Mouse (Mus musculus): ENCODE results near the gene Styxl1. TPM values are rescaled to one million over a fixed set of nuclear protein-coding genes. Genes with fewer than 3 reads are reported as not detected.

Gene Styxl1
- 0.07 TPM for polyA plus RNA-seq (2012; fragmentation: generic; extraction: Trizol)

GRCm38 (mm10) chr5:135777796-135778470 is at the start of gene Styxl1:
Gene Styxl1 (minus strand): TSS chr5:135778385.
- TF ChIP-seq CEBPB (IDR thresholded peaks at IDR 0.05; ENCODE audit: insufficient read depth, poor library complexity, severe bottlenecking) (no peak), POLR2A (IDR thresholded peaks at IDR 0.05; ENCODE audit: insufficient read length, low read depth) (no peak), USF1 (IDR thresholded peaks at IDR 0.05; ENCODE audit: low read depth) (no peak), TCF3 (IDR thresholded peaks at IDR 0.05; ENCODE audit: insufficient read length, low read depth) (no peak), MYOD1 (IDR thresholded peaks at IDR 0.05; ENCODE audit: control insufficient read depth in 1 of 3, insufficient read length in 2 of 3, low read depth in 2 of 3) (no peak), MYOG (IDR thresholded peaks at IDR 0.05; ENCODE audit: control insufficient read depth in 1 of 3, insufficient read depth in 1 of 3, insufficient read length in 2 of 3, low read depth in 2 of 3) (no peak), POLR2AphosphoS2 (IDR thresholded peaks at IDR 0.05; ENCODE audit: insufficient read length, low read depth) (no peak), SRF (IDR thresholded peaks at IDR 0.05; ENCODE audit: control insufficient read depth, insufficient read length, low read depth) (no peak), REST (IDR thresholded peaks at IDR 0.05; ENCODE audit: insufficient read depth, insufficient read length) (no peak), TCF12 (IDR thresholded peaks at IDR 0.05; ENCODE audit: insufficient read depth, poor library complexity, severe bottlenecking) (no peak), MAX (IDR thresholded peaks at IDR 0.05; ENCODE audit: low read depth) (no peak), E2F4 (IDR thresholded peaks at IDR 0.05; ENCODE audit: insufficient read depth) (no peak)
- Histone ChIP-seq H3K79me2 (ENCODE audit: control insufficient read depth, insufficient read depth) (peaks cover 37% of the 10 kb centered on the region), H3K4me2 (ENCODE audit: low read depth) (peak within 1 kb of the TSS; percentile 92), H3ac (ENCODE audit: control insufficient read depth, insufficient read length) (peak within 1 kb of the TSS; percentile 67), H3K27me3 (ENCODE audit: control insufficient read depth, insufficient read depth, insufficient read length) (no peaks in the 10 kb centered on the region), H3K4me3 (peak within 1 kb of the TSS; percentile 99), H3K36me3 (ENCODE audit: control insufficient read depth, insufficient read depth) (peaks cover 11% of the 10 kb centered on the region)

DNA sequence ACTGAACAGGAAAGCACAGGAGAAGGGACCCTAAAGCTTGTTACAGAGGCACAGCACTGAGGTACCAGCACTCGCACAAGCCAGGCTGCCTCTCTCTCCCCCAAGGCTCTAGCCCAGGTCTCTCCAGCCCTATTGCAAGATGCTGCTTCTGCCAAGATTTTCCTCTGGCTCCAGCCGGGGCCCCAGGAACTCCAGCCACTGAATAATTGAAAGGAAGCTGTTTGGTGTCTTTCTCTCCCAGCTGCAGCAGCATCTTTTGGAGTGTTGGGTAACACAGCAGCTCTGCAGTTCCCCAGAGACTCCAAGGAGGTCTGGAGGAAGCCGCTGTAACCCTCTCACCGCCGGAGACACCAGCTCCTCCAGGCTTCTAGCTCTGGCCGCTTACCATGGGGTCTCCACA is 48.0 kb upstream of the Styxl1 start:
- Histone ChIP-seq H3K4me2 (ENCODE audit: low read depth) (no peak overlapping the region), H3K27me3 (ENCODE audit: control insufficient read depth, insufficient read depth, insufficient read length) (peaks cover 54% of the 10 kb centered on the region), H3K36me3 (ENCODE audit: control insufficient read depth, insufficient read depth) (no peaks in the 10 kb centered on the region), H3ac (ENCODE audit: control insufficient read depth, insufficient read length) (no peak overlapping the region), H3K79me2 (ENCODE audit: control insufficient read depth, insufficient read depth) (no peaks in the 10 kb centered on the region), H3K4me3 (no peak overlapping the region)
- TF ChIP-seq MAX (IDR thresholded peaks at IDR 0.05; ENCODE audit: low read depth) (no peak), CEBPB (IDR thresholded peaks at IDR 0.05; ENCODE audit: insufficient read depth, poor library complexity, severe bottlenecking) (no peak), REST (IDR thresholded peaks at IDR 0.05; ENCODE audit: insufficient read depth, insufficient read length) (no peak), USF1 (IDR thresholded peaks at IDR 0.05; ENCODE audit: low read depth) (no peak), MYOD1 (IDR thresholded peaks at IDR 0.05; ENCODE audit: control insufficient read depth in 1 of 3, insufficient read length in 2 of 3, low read depth in 2 of 3) (no peak), MYOG (IDR thresholded peaks at IDR 0.05; ENCODE audit: control insufficient read depth in 1 of 3, insufficient read depth in 1 of 3, insufficient read length in 2 of 3, low read depth in 2 of 3) (no peak), TCF3 (IDR thresholded peaks at IDR 0.05; ENCODE audit: insufficient read length, low read depth) (no peak), TCF12 (IDR thresholded peaks at IDR 0.05; ENCODE audit: insufficient read depth, poor library complexity, severe bottlenecking) (no peak), POLR2A (IDR thresholded peaks at IDR 0.05; ENCODE audit: insufficient read length, low read depth) (no peak), E2F4 (IDR thresholded peaks at IDR 0.05; ENCODE audit: insufficient read depth) (no peak), SRF (IDR thresholded peaks at IDR 0.05; ENCODE audit: control insufficient read depth, insufficient read length, low read depth) (no peak), POLR2AphosphoS2 (IDR thresholded peaks at IDR 0.05; ENCODE audit: insufficient read length, low read depth) (no peak)

GRCm38 (mm10) chr5:135824517-135824916 is 46.3 kb upstream of the Styxl1 start:
- Histone ChIP-seq H3K79me2 (ENCODE audit: control insufficient read depth, insufficient read depth) (no peaks in the 10 kb centered on the region), H3K36me3 (ENCODE audit: control insufficient read depth, insufficient read depth) (no peaks in the 10 kb centered on the region), H3K27me3 (ENCODE audit: control insufficient read depth, insufficient read depth, insufficient read length) (peaks cover 66% of the 10 kb centered on the region), H3K4me3 (no peak overlapping the region), H3ac (ENCODE audit: control insufficient read depth, insufficient read length) (no peak overlapping the region), H3K4me2 (ENCODE audit: low read depth) (no peak overlapping the region)
- no peak for TF ChIP-seq POLR2AphosphoS2 (IDR thresholded peaks at IDR 0.05; ENCODE audit: insufficient read length, low read depth)
- TF ChIP-seq REST (IDR thresholded peaks at IDR 0.05; ENCODE audit: insufficient read depth, insufficient read length) = no peak
- no peak for TF ChIP-seq TCF12 (IDR thresholded peaks at IDR 0.05; ENCODE audit: insufficient read depth, poor library complexity, severe bottlenecking)
- no peak for TF ChIP-seq POLR2A (IDR thresholded peaks at IDR 0.05; ENCODE audit: insufficient read length, low read depth)
- TF ChIP-seq SRF (IDR thresholded peaks at IDR 0.05; ENCODE audit: control insufficient read depth, insufficient read length, low read depth) = no peak
- TF ChIP-seq TCF3 (IDR thresholded peaks at IDR 0.05; ENCODE audit: insufficient read length, low read depth) = no peak
- TF ChIP-seq MAX (IDR thresholded peaks at IDR 0.05; ENCODE audit: low read depth) = no peak
- no peak for TF ChIP-seq USF1 (IDR thresholded peaks at IDR 0.05; ENCODE audit: low read depth)
- TF ChIP-seq MYOG (IDR thresholded peaks at IDR 0.05; ENCODE audit: control insufficient read depth in 1 of 3, insufficient read depth in 1 of 3, insufficient read length in 2 of 3, low read depth in 2 of 3) = no peak

DNA sequence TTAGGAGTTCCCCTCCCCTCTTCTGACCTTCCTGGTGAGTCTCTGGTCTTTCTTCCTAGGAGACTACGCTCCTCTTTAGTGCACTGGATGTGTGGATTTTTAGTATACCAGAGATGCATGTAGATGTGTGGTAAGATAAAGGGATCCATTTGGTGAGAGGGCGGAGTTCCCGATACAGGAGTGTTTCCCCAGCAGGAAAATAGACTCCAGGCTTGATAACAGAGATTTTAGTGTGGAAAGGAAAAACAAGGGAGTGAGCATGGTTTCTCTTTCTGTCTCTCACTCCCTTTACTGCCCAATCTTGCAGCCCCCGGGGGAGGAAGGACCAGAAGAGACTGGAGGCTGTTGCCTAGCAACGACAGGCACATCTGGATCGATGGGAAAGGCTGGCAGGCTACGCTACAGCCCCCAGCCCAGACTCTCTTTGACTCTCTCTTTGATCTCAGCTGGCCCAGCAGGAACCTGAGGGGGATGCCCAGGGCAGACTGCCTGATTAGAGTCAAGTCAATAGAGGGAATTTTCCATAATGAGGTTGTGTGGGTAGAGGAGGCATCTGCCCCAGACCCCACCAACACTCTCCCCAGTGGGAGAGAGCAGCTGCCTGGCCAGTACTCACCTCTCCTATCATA is 44.2 kb upstream of the Styxl1 start:
- no peak overlapping the region for H3ac ChIP-seq (ENCODE audit: control insufficient read depth, insufficient read length)
- H3K36me3 ChIP-seq (ENCODE audit: control insufficient read depth, insufficient read depth) = no peaks in the 10 kb centered on the region
- H3K4me2 ChIP-seq (ENCODE audit: low read depth) = no peak overlapping the region
- no peak overlapping the region for H3K4me3 ChIP-seq
- H3K79me2 ChIP-seq (ENCODE audit: control insufficient read depth, insufficient read depth) = no peaks in the 10 kb centered on the region
- peaks cover 81% of the 10 kb centered on the region for H3K27me3 ChIP-seq (ENCODE audit: control insufficient read depth, insufficient read depth, insufficient read length)
- TF ChIP-seq POLR2A (IDR thresholded peaks at IDR 0.05; ENCODE audit: insufficient read length, low read depth) (no peak), MYOD1 (IDR thresholded peaks at IDR 0.05; ENCODE audit: control insufficient read depth in 1 of 3, insufficient read length in 2 of 3, low read depth in 2 of 3) (no peak), POLR2AphosphoS2 (IDR thresholded peaks at IDR 0.05; ENCODE audit: insufficient read length, low read depth) (no peak), USF1 (IDR thresholded peaks at IDR 0.05; ENCODE audit: low read depth) (no peak), MAX (IDR thresholded peaks at IDR 0.05; ENCODE audit: low read depth) (no peak), E2F4 (IDR thresholded peaks at IDR 0.05; ENCODE audit: insufficient read depth) (no peak), TCF12 (IDR thresholded peaks at IDR 0.05; ENCODE audit: insufficient read depth, poor library complexity, severe bottlenecking) (no peak), CEBPB (IDR thresholded peaks at IDR 0.05; ENCODE audit: insufficient read depth, poor library complexity, severe bottlenecking) (no peak), SRF (IDR thresholded peaks at IDR 0.05; ENCODE audit: control insufficient read depth, insufficient read length, low read depth) (no peak), REST (IDR thresholded peaks at IDR 0.05; ENCODE audit: insufficient read depth, insufficient read length) (no peak), MYOG (IDR thresholded peaks at IDR 0.05; ENCODE audit: control insufficient read depth in 1 of 3, insufficient read depth in 1 of 3, insufficient read length in 2 of 3, low read depth in 2 of 3) (no peak), TCF3 (IDR thresholded peaks at IDR 0.05; ENCODE audit: insufficient read length, low read depth) (no peak)

All from myocyte (in vitro differentiated cells).